Mouse (Mus musculus) neural tube, embryonic 14.5 days (tissue): ENCODE measurements around the gene Golga3. TPM values are rescaled to one million over a fixed set of nuclear protein-coding genes. Genes with fewer than 3 reads are reported as not detected.

Experiments used
- ATAC-seq: fragments of 200-750 bp; cut with Nextera tagmentation; 2 replicates; pipeline ENCODE4 v1.8.0; 2017; ENCODE audit warnings: low read depth, mild to moderate bottlenecking, moderate TSS enrichment, moderate library complexity
- H3K27ac ChIP-seq: fragments of 300-500 bp; sonication (generic); 2 replicates; pipeline ENCODE4 v1.5.1; 2014; ENCODE audit warnings: low read depth, mild to moderate bottlenecking, control low read depth, low read length, moderate library complexity, mixed read lengths
- H3K27me3 ChIP-seq: fragments of 300-500 bp; sonication (generic); 2 replicates; pipeline ENCODE4 v1.6.1; 2014; ENCODE audit warnings: low read length; ENCODE audit not compliant: control insufficient read depth, insufficient read depth
- H3K36me3 ChIP-seq: fragments of 300-500 bp; sonication (generic); 2 replicates; pipeline ENCODE4 v1.6.1; 2014; ENCODE audit warnings: low read length, mixed read lengths; ENCODE audit not compliant: control insufficient read depth, insufficient read depth
- H3K4me1 ChIP-seq: fragments of 300-500 bp; sonication (generic); 2 replicates; pipeline ENCODE4 v1.6.1; 2014; ENCODE audit warnings: low read length; ENCODE audit not compliant: control insufficient read depth, insufficient read depth
- H3K4me2 ChIP-seq: fragments of 300-500 bp; sonication (generic); 2 replicates; pipeline ENCODE4 v1.6.1; 2014; ENCODE audit warnings: mild to moderate bottlenecking, low read depth, low read length, control low read depth
- H3K4me3 ChIP-seq: fragments of 300-500 bp; sonication (generic); 2 replicates; pipeline ENCODE4 v1.5.1; 2014; ENCODE audit warnings: low read depth, low read length, control low read depth, mixed read lengths
- H3K9ac ChIP-seq: fragments of 300-500 bp; sonication (generic); replicated peaks from 2 replicates; pipeline ENCODE4 v1.6.1; 2014; ENCODE audit warnings: low read depth, mild to moderate bottlenecking, control low read depth, low read length, mixed read lengths
- H3K9me3 ChIP-seq: fragments of 300-500 bp; sonication (generic); 2 replicates; pipeline ENCODE4 v1.6.1; 2016; ENCODE audit warnings: low read length; ENCODE audit not compliant: control insufficient read depth
- WGBS: fragments of 180-500 bp; shearing (Covaris S2); extraction: QIAGEN DNeasy Blood & Tissue Kit; methylation state at CpG from one replicate; pipeline ENCODE4 v1.1.7; 2014; 5-methylcytosine and 5-hydroxymethylcytosine counted together
- polyA plus RNA-seq: library from polyadenylated mRNA; unstranded; fragments of >200 nt; fragmentation: Nextera tagmentation; extraction: Ambion mirVana; gene quantifications from 2 replicates; pipeline ENCODE4 v1.2.1, GENCODE M21; 2014

The Golga3 gene
- polyA plus RNA-seq, 1 experiment from 2014 or later, result 30.4 TPM

- WGBS, result 92% methylated on average over 3 of the region's 3 CpGs
- peaks cover 37% of the 10 kb centered on the region for H3K36me3 ChIP-seq
Observed at GRCm38 (mm10) chr5:110225056-110225455, 48.6 kb downstream of the Golga3 start.

DNA sequence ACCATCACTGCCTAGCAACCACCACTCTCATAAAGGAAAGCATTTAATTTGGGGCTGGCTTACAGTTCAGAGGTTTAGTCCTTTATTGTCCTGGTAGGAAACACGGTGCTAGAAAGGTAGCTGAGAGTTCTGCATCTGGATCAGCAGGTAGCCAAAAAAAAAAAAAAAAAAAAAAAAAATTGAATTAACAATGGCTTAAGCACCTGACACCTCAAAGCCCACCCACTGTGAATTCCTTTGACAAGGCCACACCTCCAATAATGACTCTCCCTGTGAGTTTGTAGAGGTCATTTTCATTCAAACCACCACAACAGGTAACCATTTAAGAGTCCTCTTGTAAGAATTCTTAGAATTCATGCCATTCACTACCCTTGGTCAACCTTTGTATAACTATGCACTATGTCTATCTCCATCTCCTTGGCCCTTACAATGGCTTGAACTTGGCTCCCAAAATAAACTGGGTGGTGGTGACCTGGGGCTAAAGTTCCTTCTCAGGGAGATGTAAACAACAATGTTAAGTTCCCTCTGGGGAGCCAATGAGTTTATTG lies 50.9 kb downstream of the Golga3 start:
- Histone ChIP-seq H3K27ac (no peak overlapping the region), H3K4me2 (no peak overlapping the region), H3K9me3 (no peaks in the 10 kb centered on the region), H3K4me3 (no peak overlapping the region), H3K4me1 (peaks cover 13% of the 10 kb centered on the region), H3K9ac (no peak overlapping the region), H3K27me3 (no peaks in the 10 kb centered on the region), H3K36me3 (peaks cover 18% of the 10 kb centered on the region)
- WGBS, result 42% methylated on average over 1 of the region's 1 CpGs
- ATAC-seq, result no peak

More at GRCm38 (mm10) chr5:110225056-110225455, 48.6 kb downstream of the Golga3 start:
- Histone ChIP-seq H3K9ac (no peak overlapping the region), H3K27ac (no peak overlapping the region), H3K9me3 (no peaks in the 10 kb centered on the region), H3K4me3 (no peak overlapping the region), H3K4me2 (no peak overlapping the region), H3K27me3 (no peaks in the 10 kb centered on the region), H3K4me1 (peaks cover 4% of the 10 kb centered on the region)
- no peak for ATAC-seq

DNA sequence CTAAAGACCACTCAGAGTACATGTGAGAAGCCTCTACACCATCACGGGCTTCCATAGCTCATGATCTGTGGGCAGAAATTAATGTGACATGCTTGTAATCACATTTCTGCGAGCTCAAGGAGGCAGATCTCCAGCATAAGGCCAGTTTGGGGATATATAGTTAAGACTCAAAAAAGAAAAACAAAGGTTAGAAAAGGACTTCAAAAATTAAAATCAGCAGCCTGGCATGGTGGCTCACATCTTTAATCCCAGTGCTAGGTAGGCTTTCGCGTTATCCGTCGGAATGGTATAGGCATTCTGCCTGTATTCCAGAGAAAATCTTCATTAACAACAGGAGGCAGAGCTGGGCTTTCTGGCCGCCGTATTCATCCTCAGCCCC lies 53.9 kb downstream of the Golga3 start:
- Histone ChIP-seq H3K27ac (peak overlapping the region; percentile 88), H3K4me1 (peaks cover 13% of the 10 kb centered on the region), H3K27me3 (no peaks in the 10 kb centered on the region), H3K9ac (peak overlapping the region; percentile 93), H3K36me3 (peaks cover 10% of the 10 kb centered on the region; the same call in 1 of the 2 replicates), H3K9me3 (no peaks in the 10 kb centered on the region), H3K4me2 (peak overlapping the region; percentile 71), H3K4me3 (peak overlapping the region; percentile 96)
- 8% methylated on average over 8 of the region's 8 CpGs for WGBS
- ATAC-seq, result no peak

- H3K9me3 ChIP-seq, result no peaks in the 10 kb centered on the region
- ATAC-seq, result peak; percentile 97
- peaks cover 8% of the 10 kb centered on the region; the same call in 1 of the 2 replicates for H3K36me3 ChIP-seq
- peak within 1 kb of the TSS; percentile 93 for H3K9ac ChIP-seq
- H3K27me3 ChIP-seq, result no peaks in the 10 kb centered on the region
- peak within 1 kb of the TSS; percentile 71 for H3K4me2 ChIP-seq
- under 1% methylated on average over 79 of the region's 81 CpGs for WGBS
- H3K27ac ChIP-seq, result peak within 1 kb of the TSS; percentile 88
- peak within 1 kb of the TSS; percentile 96 for H3K4me3 ChIP-seq
- H3K4me1 ChIP-seq, result peaks cover 13% of the 10 kb centered on the region
Observed at GRCm38 (mm10) chr5:110230780-110231461, 54.4 kb downstream of the Golga3 start, which contains the start of gene Ankle2. Ankle2 (plus strand) TSS chr5:110231004.

- ATAC-seq, result no peak
- Histone ChIP-seq H3K9ac (peak overlapping the region; percentile 93), H3K4me3 (peak overlapping the region; percentile 96), H3K4me2 (peak overlapping the region; percentile 71), H3K4me1 (peaks cover 13% of the 10 kb centered on the region), H3K36me3 (peaks cover 14% of the 10 kb centered on the region; the same call in 1 of the 2 replicates), H3K27ac (no peak overlapping the region), H3K9me3 (no peaks in the 10 kb centered on the region), H3K27me3 (no peaks in the 10 kb centered on the region)
- 42% methylated on average over 13 of the region's 13 CpGs for WGBS
Observed at GRCm38 (mm10) chr5:110231638-110232037, 55.1 kb downstream of the Golga3 start.

DNA sequence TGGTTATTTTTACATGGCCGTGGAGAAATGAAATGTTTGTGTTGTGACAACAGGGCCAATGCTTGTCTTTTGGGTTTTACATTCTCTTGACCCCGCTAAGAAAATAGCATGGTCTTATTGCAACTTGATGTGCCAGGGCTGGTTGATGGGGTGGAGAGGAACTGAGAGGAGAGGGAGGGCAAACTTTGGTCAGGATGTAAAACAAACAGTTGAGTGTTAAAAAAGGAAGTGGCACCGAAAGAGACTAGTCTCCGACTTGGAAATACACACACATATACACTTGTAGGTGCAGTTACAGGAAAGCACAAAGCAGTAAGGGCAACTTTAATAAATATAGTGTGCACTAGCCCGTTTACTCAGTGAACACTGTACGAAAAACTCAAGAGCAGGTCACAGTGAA lies 55.8 kb downstream of the Golga3 start:
- H3K4me1 ChIP-seq, result peaks cover 13% of the 10 kb centered on the region
- no peak overlapping the region for H3K9ac ChIP-seq
- no peak overlapping the region for H3K4me2 ChIP-seq
- 93% methylated on average over 6 of the region's 6 CpGs for WGBS
- no peaks in the 10 kb centered on the region for H3K27me3 ChIP-seq
- no peak for ATAC-seq
- H3K36me3 ChIP-seq, result peaks cover 15% of the 10 kb centered on the region
- no peak overlapping the region for H3K4me3 ChIP-seq
- no peak overlapping the region for H3K27ac ChIP-seq
- no peaks in the 10 kb centered on the region for H3K9me3 ChIP-seq

GRCm38 (mm10) chr5:110244091-110244490 lies 67.6 kb downstream of the Golga3 start:
- Histone ChIP-seq H3K4me2 (no peak overlapping the region), H3K9ac (no peak overlapping the region), H3K9me3 (no peaks in the 10 kb centered on the region), H3K27ac (no peak overlapping the region), H3K36me3 (peaks cover 67% of the 10 kb centered on the region), H3K4me1 (no peaks in the 10 kb centered on the region), H3K27me3 (no peaks in the 10 kb centered on the region), H3K4me3 (no peak overlapping the region)
- 85% methylated on average over 2 of the region's 2 CpGs for WGBS
- ATAC-seq, result no peak

DNA sequence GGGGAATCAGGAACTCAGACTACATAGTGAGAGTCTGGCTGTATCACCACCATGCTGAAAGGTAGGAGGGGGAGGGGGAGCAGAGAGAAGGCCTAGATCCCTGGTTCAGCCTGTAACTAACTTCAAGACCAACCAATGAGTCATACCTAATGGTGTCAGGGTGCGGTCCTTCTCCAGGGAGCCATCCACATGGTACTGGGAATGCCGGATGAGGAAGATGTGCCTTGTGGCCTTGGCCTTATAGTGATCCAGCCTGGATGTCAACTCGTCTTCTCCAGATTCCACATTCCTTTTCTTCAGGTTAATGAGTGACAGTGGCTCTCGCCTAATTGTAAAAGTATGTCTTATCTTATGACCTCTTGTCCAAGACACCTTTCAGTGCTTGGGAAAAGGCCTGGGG lies 90.4 kb downstream of the Golga3 start:
- WGBS, result 96% methylated on average over 4 of the region's 4 CpGs

More for the DNA sequence above, 90.4 kb downstream of the Golga3 start:
- no peak overlapping the region for H3K27ac ChIP-seq
- H3K36me3 ChIP-seq, result peaks cover 24% of the 10 kb centered on the region
- no peak for ATAC-seq
- no peak overlapping the region for H3K4me3 ChIP-seq
- no peak overlapping the region for H3K9ac ChIP-seq
- no peaks in the 10 kb centered on the region for H3K9me3 ChIP-seq
- peaks cover 6% of the 10 kb centered on the region for H3K4me1 ChIP-seq
- H3K27me3 ChIP-seq, result no peaks in the 10 kb centered on the region
- no peak overlapping the region for H3K4me2 ChIP-seq
